Mouse (Mus musculus) heart, adult 2 months (tissue): ENCODE measurements around the gene Cd180.

Experiments used
- CTCF ChIP-seq: fragments of 200-600 bp; IDR thresholded peaks from 2 replicates; pipeline ENCODE4 v1.8.1; 2022; ENCODE audit warnings: antibody characterized with exemption, mild to moderate bottlenecking, moderate library complexity
- POLR2A ChIP-seq: fragments of 200-500 bp; IDR thresholded peaks from 2 replicates; pipeline ENCODE4 v1.6.1; 2011; ENCODE audit warnings: mild to moderate bottlenecking, low read depth, low read length, control low read depth; ENCODE audit not compliant: insufficient read depth

- TF ChIP-seq CTCF = no peak
- no peak for TF ChIP-seq POLR2A
These were observed 79.8 kb downstream of the Cd180 start for GRCm38 (mm10) chr13:102773169-102773568.
